Mouse (Mus musculus) myocyte (in vitro differentiated cells): Measurements from ENCODE around the gene Fam20b.

Experiments
- MAX ChIP-seq: IDR thresholded peaks from one replicate; pipeline ENCODE4 v1.6.1; 2011; ENCODE audit warnings: low read depth, mild to moderate bottlenecking, control low read depth
- POLR2A ChIP-seq: IDR thresholded peaks from one replicate; pipeline ENCODE4 v1.6.1; 2011; ENCODE audit warnings: low read depth, mild to moderate bottlenecking, control low read depth, moderate library complexity; ENCODE audit not compliant: insufficient read length
- REST ChIP-seq: IDR thresholded peaks from one replicate; pipeline ENCODE4 v1.6.1; 2011; ENCODE audit warnings: mild to moderate bottlenecking, control low read depth, moderate library complexity; ENCODE audit not compliant: insufficient read depth, insufficient read length

DNA sequence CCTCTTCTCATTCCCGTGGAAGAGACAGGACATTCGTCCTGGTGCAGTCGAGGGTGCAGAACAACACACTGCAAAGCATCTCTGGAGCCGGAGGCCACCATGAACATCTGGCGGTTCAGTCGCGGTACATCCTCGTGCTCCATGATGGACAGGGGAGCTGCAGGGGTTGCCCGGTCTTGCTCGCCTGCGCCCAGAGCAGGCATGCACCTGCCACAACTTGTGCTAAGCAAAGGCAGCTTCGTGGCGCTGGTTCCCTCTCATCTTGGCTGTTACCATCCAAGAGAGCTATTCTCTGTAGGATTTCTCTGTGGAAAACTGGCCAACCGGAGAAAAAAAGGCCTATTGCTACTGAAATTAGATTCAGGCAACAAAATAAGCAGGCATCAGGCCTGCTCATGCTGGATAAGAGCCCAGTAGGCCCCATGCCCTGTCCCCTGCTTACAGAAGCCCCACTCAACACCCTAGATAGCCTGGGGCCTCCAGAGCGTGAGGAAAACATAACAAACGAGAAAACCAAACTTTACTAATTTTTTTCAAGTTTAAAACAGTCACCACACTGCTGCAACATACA, 29.6 kb upstream of the Fam20b start:
- no peak for TF ChIP-seq MAX
- TF ChIP-seq REST = no peak
- TF ChIP-seq POLR2A = no peak
